Mouse (Mus musculus): ENCODE measurements around the gene Plekho2.

Plekho2 gene

DNA sequence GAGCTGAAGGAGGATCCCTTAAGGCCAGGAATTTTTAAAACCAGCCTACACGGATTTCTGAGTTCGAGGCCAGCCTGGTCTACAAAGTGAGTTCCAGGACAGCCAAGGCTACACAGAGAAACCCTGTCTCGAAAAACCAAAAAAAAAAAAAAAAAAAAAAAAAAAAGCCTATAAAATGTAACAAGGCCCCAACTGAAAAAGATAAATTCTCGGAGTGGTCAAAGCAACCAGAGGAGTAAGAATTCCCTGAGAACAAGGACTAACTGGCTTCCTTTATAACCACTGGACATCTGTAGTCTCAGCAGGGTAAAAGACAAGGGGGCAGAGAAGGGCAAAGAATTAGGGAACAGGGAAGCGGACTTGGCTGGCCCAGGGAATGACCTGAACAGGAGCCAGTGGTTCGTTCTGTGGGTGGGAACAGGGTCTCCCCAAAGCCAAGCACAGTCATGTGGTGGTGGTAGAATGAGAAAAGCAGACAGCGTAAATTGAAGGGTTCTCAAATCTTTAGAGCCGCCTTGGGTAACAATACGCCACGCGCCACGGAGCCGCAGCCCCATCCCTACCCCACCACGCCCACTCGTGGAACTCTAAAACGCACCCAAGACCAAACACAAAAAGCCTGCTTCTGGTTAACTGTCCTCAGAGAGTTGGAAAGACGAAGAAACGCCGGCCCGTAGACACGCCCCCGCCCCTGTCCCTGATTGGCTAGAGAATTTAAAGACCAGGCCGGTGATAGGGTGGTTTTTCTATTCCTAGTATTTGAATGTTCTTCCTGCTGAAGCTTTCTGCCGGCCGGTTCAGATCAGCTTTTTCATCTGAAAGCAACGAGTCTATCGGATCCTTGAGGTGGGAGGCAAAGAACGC, 6.8 kb upstream of the Plekho2 start, which contains the start of gene Pif1:
Gene Pif1 (plus strand): TSS at position 755 of the 864 bp plus-strand sequence.
- peak; percentile 87 to 89 for DNase-seq

- DNase-seq: peak; percentile 58 to 63
Observed at GRCm38 (mm10) chr9:65583045-65583444, 3.2 kb upstream of the Plekho2 start.

DNA sequence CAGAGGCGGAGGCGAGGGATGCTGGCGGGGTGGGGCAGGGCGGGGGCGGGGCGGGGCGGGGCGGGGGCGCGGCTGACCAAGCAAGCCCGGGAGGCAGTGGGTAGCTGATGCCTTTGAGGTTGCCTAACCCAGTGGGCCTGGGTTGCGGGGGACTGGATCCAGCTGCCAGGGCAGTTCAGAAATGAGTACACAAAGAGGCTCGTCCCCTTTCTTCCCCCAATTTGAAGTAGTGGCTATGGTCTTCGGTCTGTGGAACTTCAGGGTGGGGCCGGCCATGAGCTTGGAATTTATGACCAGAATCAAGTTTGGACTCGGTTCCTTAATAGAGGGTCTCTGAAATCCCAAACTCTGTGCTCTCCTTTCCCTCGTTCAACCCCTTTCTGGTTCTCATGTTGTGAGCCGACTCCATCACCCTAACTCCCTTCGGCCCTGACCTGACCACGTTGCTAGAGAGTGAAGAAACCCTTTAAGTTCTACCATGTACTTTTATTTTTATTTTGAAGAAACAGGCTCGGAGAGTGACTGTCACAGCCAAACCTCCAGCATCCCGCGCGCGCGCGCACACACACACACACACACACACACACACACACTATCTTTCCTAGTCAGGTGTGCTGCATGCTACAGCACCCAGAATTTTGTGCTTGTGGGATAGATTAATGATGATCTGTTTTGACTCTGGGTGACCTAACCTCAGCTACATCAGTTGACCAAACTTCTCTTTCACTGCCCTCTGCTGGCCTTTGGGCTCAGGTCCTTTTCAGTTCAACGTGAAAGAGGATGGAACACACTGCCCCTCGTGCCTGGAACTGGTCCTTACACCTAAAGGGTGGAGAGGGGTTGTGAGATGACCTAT, 789 bp upstream of the Plekho2 start:
- DNase-seq: peak; percentile 86 to 93

DNA sequence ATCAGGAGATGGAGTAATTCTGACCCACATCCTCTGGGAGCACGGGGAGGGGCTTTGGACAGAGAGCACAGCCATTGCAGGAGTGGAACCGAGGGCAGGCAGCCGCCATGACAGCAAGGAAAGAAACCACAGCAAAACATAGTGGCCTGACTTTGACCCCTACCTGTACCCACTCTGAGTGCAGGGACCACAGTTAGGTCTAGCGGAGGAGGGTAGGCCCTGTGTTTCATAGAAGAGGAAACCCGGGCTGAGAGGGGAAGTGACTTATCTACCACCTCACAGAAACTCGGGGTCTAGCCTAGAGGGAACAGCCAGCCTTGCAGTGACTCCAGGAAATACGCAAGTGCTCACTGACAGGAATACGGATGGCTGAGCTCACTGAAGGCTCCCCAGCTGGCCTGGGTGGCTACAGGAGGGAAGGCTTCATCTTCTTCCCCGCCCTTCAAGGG, 1.0 kb downstream of the Plekho2 start:
- DNase-seq: peak; percentile 58 to 65

DNA sequence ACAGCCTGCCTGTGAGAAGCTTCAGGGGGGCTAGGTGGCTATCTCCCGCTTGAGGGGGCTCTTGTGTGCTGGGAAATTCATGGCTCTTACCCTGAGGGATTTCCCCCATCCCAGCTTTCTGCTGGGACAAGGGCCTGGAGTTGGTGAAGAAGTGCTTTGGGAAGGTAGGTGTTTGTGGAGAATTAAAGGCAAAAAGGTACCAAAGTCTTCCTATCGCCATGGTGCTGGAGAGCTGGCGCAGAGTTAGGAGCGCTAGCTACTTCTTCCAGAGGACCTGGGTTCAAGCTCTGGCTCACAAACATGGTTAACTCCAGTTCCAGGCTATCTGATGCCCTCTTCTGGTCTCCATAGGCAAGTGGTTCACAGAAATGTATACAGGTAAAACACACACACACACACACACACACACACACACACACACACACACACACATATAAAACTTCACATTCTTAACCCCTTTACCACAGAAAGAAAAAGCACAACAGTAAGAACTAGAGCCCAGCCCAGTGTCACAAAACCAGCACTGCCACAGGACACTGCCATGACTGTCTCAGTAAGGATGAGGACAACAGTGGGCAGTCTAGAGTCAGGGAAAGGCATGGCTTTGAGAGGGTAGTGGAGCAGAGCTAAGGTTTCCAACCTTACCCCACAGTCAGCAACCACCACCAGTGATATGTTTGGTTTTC, 2.2 kb downstream of the Plekho2 start:
- no peak for DNase-seq

- peak in 1 of 2 experiments; percentile 62 for DNase-seq
Observed at GRCm38 (mm10) chr9:65576861-65577510, 2.9 kb downstream of the Plekho2 start.

GRCm38 (mm10) chr9:65575393-65576196, 4.2 kb downstream of the Plekho2 start:
- DNase-seq: peak in 1 of 2 experiments; percentile 59

DNA sequence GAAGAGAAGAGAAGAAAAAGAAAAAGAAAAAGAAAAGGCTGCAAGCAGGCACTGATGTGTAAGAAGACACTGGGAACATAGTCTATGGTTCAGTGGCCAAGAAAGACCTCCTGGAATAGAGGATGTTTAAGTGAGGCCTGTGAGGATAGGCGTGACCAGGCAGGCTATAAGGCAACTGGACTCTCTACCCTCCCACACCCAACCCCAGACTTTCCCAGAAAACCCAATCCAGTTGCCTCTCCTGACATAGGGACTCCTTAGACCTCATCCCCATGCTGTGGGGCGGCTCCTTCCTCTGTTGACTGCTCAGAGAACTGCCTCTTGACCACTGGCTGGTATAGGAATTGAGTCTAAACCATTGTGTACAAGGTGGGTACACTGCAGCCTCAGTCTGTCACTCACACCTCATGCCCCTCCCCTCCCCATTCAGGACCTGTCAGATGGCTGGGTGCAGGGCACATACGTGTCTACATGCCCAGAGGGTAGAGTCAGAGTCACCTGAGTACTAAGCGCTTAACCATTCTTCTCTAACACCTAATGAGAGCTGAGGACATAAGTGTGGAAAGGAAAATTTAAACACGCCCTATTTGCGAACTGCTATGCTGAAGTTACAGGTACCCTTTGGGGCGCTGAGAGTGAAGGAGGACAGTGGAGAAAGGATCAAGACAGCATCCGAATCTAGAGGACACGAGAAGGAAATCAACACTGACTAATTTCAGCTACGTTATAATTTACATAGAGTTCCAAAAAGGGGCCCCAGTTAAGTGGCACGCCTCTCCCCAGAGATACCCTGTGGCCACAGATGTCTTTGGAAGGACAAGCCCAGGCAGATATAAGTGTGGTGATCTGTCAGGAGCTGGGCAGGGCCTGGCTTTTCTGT, 5.1 kb downstream of the Plekho2 start:
- peak in 1 of 2 experiments; percentile 24 for DNase-seq

- peak in 1 of 2 experiments; percentile 77 for DNase-seq
Observed at GRCm38 (mm10) chr9:65572837-65573236, 7.0 kb downstream of the Plekho2 start.

GRCm38 (mm10) chr9:65569491-65569971, 10.3 kb downstream of the Plekho2 start:
- peak; percentile 72 to 90 for DNase-seq

- DNase-seq: peak in 1 of 2 experiments; percentile 35
Observed at GRCm38 (mm10) chr9:65568787-65569186, 11.1 kb downstream of the Plekho2 start.

DNA sequence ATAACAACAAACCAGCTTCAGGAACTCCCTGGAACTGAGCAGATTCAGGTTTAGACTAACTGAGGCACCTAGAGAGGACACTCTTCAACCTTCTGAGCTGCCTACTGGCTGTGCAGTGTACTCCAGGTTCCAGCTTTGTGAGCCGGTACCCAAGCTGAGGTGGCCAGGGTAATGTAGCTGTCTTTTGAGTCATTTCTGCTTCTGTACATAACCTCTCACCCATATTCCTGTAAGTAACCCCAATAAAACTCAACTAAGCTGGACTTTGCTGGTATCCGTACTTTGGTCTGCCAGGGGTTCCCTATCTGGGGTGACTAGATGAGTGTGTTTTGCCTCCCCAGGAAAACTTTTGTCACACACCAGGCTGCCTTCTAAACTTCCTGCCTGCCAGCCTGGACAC, 15.1 kb downstream of the Plekho2 start:
- DNase-seq: no peak

- no peak for DNase-seq
Observed at GRCm38 (mm10) chr9:65563073-65563472, 16.8 kb downstream of the Plekho2 start.

GRCm38 (mm10) chr9:65562081-65562506, 17.7 kb downstream of the Plekho2 start:
- DNase-seq: peak; percentile 82 to 91

DNA sequence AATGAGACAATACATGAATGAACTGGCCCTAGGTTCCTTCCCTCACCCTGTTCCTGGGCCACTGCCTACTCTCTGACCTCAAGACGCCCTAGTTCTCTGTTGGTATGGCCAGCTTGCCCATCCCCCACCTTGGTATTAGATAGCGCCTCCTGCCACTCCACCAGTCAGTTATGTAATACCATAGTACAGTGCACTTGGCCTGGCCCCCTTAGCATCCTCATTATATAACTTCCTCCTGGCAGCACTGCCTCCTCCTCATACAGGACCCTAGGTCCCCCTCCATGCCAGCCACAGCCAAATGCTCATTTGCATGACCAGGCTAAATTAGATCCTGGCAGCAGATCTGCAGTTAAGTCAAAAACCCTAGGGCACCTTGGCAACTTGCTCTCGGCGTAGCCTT, 18.8 kb downstream of the Plekho2 start:
- DNase-seq: peak in 1 of 2 experiments; percentile 59

GRCm38 (mm10) chr9:65558806-65559205, 21.0 kb downstream of the Plekho2 start:
- DNase-seq: peak in 1 of 2 experiments; percentile 52

DNA sequence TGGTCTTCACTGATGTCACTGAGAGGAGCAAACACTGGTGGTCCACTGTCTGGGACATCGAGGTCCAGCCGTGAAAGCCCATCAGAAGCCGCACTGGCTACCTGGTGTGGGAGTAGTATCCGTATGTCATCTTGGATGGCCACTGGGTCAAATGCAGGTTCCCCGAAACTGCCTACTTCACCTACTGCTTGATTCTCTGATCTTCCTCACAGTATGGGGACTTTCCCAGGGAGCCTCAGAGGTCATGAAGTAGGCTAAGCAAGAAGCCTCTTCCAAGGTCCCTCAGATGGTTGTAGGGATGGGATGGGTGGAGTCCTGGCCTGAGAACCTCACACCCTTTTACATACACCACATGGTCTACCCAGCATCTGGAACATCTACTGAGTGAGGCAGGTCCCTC, 22.9 kb downstream of the Plekho2 start:
- no peak for DNase-seq

DNA sequence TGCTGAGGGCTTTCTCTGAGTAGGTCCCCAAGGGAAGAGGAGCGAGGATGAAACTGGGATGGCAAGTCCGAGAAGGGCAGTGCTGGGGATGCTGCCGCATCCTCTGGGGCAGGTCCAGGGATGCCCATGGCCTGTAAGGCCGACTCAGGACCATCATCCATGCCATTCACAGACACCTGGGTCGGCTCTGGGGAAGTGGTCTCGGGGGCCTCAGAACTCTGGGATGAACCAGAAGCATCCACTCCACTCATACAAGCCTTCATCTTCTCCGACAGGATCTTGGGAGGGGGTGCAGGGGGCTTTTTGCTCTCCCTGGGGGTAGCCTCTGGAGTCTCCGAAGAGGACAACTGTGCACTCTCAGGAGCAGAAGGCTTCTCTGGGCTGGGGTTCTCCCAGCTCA, 23.5 kb downstream of the Plekho2 start:
- DNase-seq: no peak

DNA sequence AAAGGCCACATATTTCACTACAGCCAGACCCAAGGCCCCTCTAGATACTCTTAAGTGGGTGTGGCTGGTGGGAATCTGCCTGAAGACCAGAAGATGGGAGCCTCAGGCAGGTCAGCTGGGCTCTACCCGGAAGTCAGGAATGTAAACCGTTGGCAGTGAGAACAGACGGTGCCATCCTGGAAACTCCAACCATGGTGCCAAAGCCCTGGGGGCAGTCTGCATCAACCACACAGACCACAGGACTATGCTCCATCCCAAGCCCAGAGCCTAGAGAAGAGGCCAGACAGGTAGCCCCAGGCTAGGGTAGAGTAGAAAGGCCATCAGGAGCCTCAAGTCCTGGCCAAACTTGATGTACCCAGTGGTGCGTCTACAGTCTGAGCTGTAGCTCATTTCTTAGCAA, 24.2 kb downstream of the Plekho2 start:
- no peak for DNase-seq

GRCm38 (mm10) chr9:65555001-65555405, 24.8 kb downstream of the Plekho2 start:
- DNase-seq: peak; percentile 54 to 80

All from lung, postnatal 4 days (tissue).